Mouse (Mus musculus): ENCODE measurements at regions not wholly inside any gene's neighbourhood (a gene's known extent, or its start where the extent isn't known, plus 50 kb on each side); places are given as distances from the start of the nearest gene placed in this dataset.
A peak's percentile ranks its signal among the peaks of the same experiment; 100 is the strongest.

GRCm38 (mm10) chr10:91535392-91535791, 354.3 kb upstream of the Tmpo start:
- DNase-seq (no peak), ATAC-seq (no peak)
- H3K4me1 ChIP-seq (ENCODE audit: insufficient read depth), result no peaks in the 10 kb centered on the region
- H3K36me3 ChIP-seq (ENCODE audit: insufficient read depth), result no peaks in the 10 kb centered on the region
- no peaks in the 10 kb centered on the region for H3K27me3 ChIP-seq (ENCODE audit: insufficient read depth, low read length)
- TF ChIP-seq CTCF (IDR thresholded peaks at IDR 0.05; ENCODE audit: low read depth), result no peak
- H3K27ac ChIP-seq (ENCODE audit: low read depth, low read length), result no peak overlapping the region
- H3K9ac ChIP-seq, result no peak overlapping the region
- no peaks in the 10 kb centered on the region for H3K9me3 ChIP-seq (ENCODE audit: low read length)
- WGBS, result 20% methylated on average over 2 of the region's 2 CpGs
- H3K4me3 ChIP-seq (ENCODE audit: low read depth, low read length), result no peak overlapping the region
- no peak overlapping the region for H3K4me2 ChIP-seq (ENCODE audit: low read depth)

DNA sequence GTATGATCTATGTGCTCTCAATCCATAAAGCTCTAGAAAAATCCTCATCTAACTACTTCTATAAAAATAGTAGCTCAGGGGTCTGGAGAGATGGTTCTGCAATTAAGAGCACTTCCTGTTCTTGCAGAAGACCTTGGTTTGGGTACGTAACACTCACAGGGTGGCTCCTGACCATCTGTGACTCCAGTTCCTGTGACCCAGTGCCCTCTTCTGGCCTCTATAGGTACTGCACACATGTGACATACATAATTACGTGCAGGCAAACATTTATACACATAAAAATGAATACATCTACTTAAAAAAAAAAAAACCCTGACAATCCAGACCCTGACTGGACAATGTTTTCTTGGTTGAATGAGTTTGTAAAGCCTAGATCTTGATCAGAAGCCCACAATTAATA, 347.2 kb upstream of the Tmpo start:
- no peaks in the 10 kb centered on the region for H3K36me3 ChIP-seq (ENCODE audit: insufficient read depth)
- H3K9me3 ChIP-seq (ENCODE audit: low read length), result no peaks in the 10 kb centered on the region
- no peak overlapping the region for H3K9ac ChIP-seq
- WGBS, result 87% methylated on average over 2 of the region's 2 CpGs
- no peak overlapping the region for H3K4me3 ChIP-seq (ENCODE audit: low read depth, low read length)
- no peak for DNase-seq
- peak; percentile 25; the same call in 1 of the 2 replicates for TF ChIP-seq CTCF (IDR thresholded peaks at IDR 0.05; ENCODE audit: low read depth)
- no peak for ATAC-seq
- no peaks in the 10 kb centered on the region for H3K4me1 ChIP-seq (ENCODE audit: insufficient read depth)
- H3K4me2 ChIP-seq (ENCODE audit: low read depth), result no peak overlapping the region
- no peak overlapping the region for H3K27ac ChIP-seq (ENCODE audit: low read depth, low read length)
- H3K27me3 ChIP-seq (ENCODE audit: insufficient read depth, low read length), result no peaks in the 10 kb centered on the region

- ATAC-seq, result no peak
- Histone ChIP-seq H3K27ac (ENCODE audit: low read depth, low read length) (no peak overlapping the region), H3K27me3 (ENCODE audit: insufficient read depth, low read length) (no peaks in the 10 kb centered on the region), H3K9ac (no peak overlapping the region), H3K9me3 (ENCODE audit: low read length) (no peaks in the 10 kb centered on the region), H3K4me2 (ENCODE audit: low read depth) (no peak overlapping the region), H3K4me3 (ENCODE audit: low read depth, low read length) (no peak overlapping the region), H3K36me3 (ENCODE audit: insufficient read depth) (no peaks in the 10 kb centered on the region), H3K4me1 (ENCODE audit: insufficient read depth) (no peaks in the 10 kb centered on the region; the same call in 1 of the 2 replicates)
- WGBS, result 44% methylated on average over 2 of the region's 2 CpGs
- no peak for TF ChIP-seq CTCF (IDR thresholded peaks at IDR 0.05; ENCODE audit: low read depth)
- DNase-seq, result no peak
Observed at GRCm38 (mm10) chr10:91521168-91521567, 340.1 kb upstream of the Tmpo start.

- WGBS, result 14% methylated on average over 2 of the region's 2 CpGs
- DNase-seq (no peak), ATAC-seq (no peak)
- Histone ChIP-seq H3K36me3 (ENCODE audit: insufficient read depth) (no peaks in the 10 kb centered on the region), H3K9me3 (ENCODE audit: low read length) (no peaks in the 10 kb centered on the region), H3K27me3 (ENCODE audit: insufficient read depth, low read length) (no peaks in the 10 kb centered on the region), H3K4me1 (ENCODE audit: insufficient read depth) (no peaks in the 10 kb centered on the region), H3K4me2 (ENCODE audit: low read depth) (no peak overlapping the region), H3K9ac (no peak overlapping the region), H3K27ac (ENCODE audit: low read depth, low read length) (no peak overlapping the region), H3K4me3 (ENCODE audit: low read depth, low read length) (no peak overlapping the region)
- TF ChIP-seq CTCF (IDR thresholded peaks at IDR 0.05; ENCODE audit: low read depth), result no peak
Observed at GRCm38 (mm10) chr10:91515021-91515371, 333.9 kb upstream of the Tmpo start.

GRCm38 (mm10) chr10:91514163-91515020, 333.3 kb upstream of the Tmpo start:
- Histone ChIP-seq H3K4me3 (ENCODE audit: low read depth, low read length) (no peak overlapping the region), H3K4me1 (ENCODE audit: insufficient read depth) (no peaks in the 10 kb centered on the region), H3K9me3 (ENCODE audit: low read length) (no peaks in the 10 kb centered on the region), H3K4me2 (ENCODE audit: low read depth) (no peak overlapping the region), H3K27me3 (ENCODE audit: insufficient read depth, low read length) (no peaks in the 10 kb centered on the region), H3K9ac (no peak overlapping the region), H3K27ac (ENCODE audit: low read depth, low read length) (no peak overlapping the region), H3K36me3 (ENCODE audit: insufficient read depth) (no peaks in the 10 kb centered on the region)
- peak; percentile 34 for DNase-seq
- WGBS, result 48% methylated on average over 9 of the region's 9 CpGs
- 0 out of 2 replicates have a peak, but pooled peaks have one; percentile 23 for ATAC-seq
- no peak for TF ChIP-seq CTCF (IDR thresholded peaks at IDR 0.05; ENCODE audit: low read depth)

GRCm38 (mm10) chr10:91507038-91507437, 325.9 kb upstream of the Tmpo start:
- H3K36me3 ChIP-seq (ENCODE audit: insufficient read depth), result no peaks in the 10 kb centered on the region
- H3K4me1 ChIP-seq (ENCODE audit: insufficient read depth), result no peaks in the 10 kb centered on the region
- DNase-seq (no peak), ATAC-seq (no peak)
- no peak overlapping the region for H3K4me3 ChIP-seq (ENCODE audit: low read depth, low read length)
- 96% methylated on average over 7 of the region's 7 CpGs for WGBS
- no peaks in the 10 kb centered on the region for H3K9me3 ChIP-seq (ENCODE audit: low read length)
- H3K27me3 ChIP-seq (ENCODE audit: insufficient read depth, low read length), result no peaks in the 10 kb centered on the region
- H3K4me2 ChIP-seq (ENCODE audit: low read depth), result no peak overlapping the region
- H3K27ac ChIP-seq (ENCODE audit: low read depth, low read length), result no peak overlapping the region
- H3K9ac ChIP-seq, result no peak overlapping the region
- no peak for TF ChIP-seq CTCF (IDR thresholded peaks at IDR 0.05; ENCODE audit: low read depth)

DNA sequence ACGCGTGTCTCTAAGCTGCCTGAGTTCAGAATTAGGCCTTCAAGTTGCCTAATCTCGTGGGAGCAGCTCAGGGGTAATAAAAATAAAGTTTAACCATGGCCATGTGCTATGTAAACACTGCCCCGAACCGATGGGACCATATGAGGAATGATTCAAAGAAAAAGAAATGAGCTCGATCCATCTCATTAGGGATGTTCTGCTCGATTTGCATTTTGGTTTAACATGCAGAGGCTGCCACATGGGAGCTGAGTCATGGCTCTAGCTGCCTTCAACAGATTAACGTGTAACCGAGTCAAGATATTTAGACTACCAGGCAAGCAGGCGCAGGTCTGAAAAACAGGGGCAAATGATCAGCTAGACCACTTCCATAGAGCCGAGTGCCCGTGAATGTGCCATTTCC, 323.8 kb upstream of the Tmpo start:
- Histone ChIP-seq H3K36me3 (ENCODE audit: insufficient read depth) (no peaks in the 10 kb centered on the region), H3K4me2 (ENCODE audit: low read depth) (no peak overlapping the region), H3K27ac (ENCODE audit: low read depth, low read length) (no peak overlapping the region), H3K4me3 (ENCODE audit: low read depth, low read length) (no peak overlapping the region), H3K4me1 (ENCODE audit: insufficient read depth) (no peaks in the 10 kb centered on the region), H3K27me3 (ENCODE audit: insufficient read depth, low read length) (no peaks in the 10 kb centered on the region), H3K9ac (no peak overlapping the region), H3K9me3 (ENCODE audit: low read length) (no peaks in the 10 kb centered on the region)
- DNase-seq (no peak), ATAC-seq (no peak)
- no peak for TF ChIP-seq CTCF (IDR thresholded peaks at IDR 0.05; ENCODE audit: low read depth)
- WGBS, result 64% methylated on average over 12 of the region's 12 CpGs
